Mouse (Mus musculus): ENCODE measurements around the gene Tmem178b.

Gene Tmem178b

GRCm38 (mm10) chr6:40083726-40084125, 210.7 kb downstream of the Tmem178b start:
- CTCF ChIA-PET: no interaction called here

- CTCF ChIA-PET: no interaction called here
Measured at GRCm38 (mm10) chr6:40091250-40091651, 218.2 kb downstream of the Tmem178b start.

- CTCF ChIA-PET: no interaction called here
Measured at GRCm38 (mm10) chr6:40098498-40098897, 225.4 kb downstream of the Tmem178b start.

- CTCF ChIA-PET: no interaction called here
Measured at GRCm38 (mm10) chr6:40101785-40102184, 228.7 kb downstream of the Tmem178b start.

- CTCF ChIA-PET: no interaction called here
Measured at GRCm38 (mm10) chr6:40102863-40103262, 229.8 kb downstream of the Tmem178b start.

- CTCF ChIA-PET: no interaction called here
Measured at GRCm38 (mm10) chr6:40110029-40110428, 237.0 kb downstream of the Tmem178b start.

- CTCF ChIA-PET: no interaction called here
Measured at GRCm38 (mm10) chr6:40110729-40111128, 237.7 kb downstream of the Tmem178b start.

- CTCF ChIA-PET: no interaction called here
Measured at GRCm38 (mm10) chr6:40112488-40112887, 239.4 kb downstream of the Tmem178b start.

- CTCF ChIA-PET: no interaction called here
Measured at GRCm38 (mm10) chr6:40116225-40116624, 243.2 kb downstream of the Tmem178b start.

GRCm38 (mm10) chr6:40120176-40120575, 247.1 kb downstream of the Tmem178b start:
- CTCF ChIA-PET: no interaction called here

- CTCF ChIA-PET: no interaction called here
Measured at GRCm38 (mm10) chr6:40121494-40121893, 248.4 kb downstream of the Tmem178b start.

GRCm38 (mm10) chr6:40123070-40123690, 250.1 kb downstream of the Tmem178b start:
- CTCF ChIA-PET: no interaction called here

- CTCF ChIA-PET: no interaction called here
Measured at GRCm38 (mm10) chr6:40123960-40124359, 250.9 kb downstream of the Tmem178b start.

GRCm38 (mm10) chr6:40128716-40129115, 255.6 kb downstream of the Tmem178b start:
- CTCF ChIA-PET: no interaction called here

GRCm38 (mm10) chr6:40131936-40132335, 258.9 kb downstream of the Tmem178b start:
- CTCF ChIA-PET: no interaction called here

- CTCF ChIA-PET: no interaction called here
Measured at GRCm38 (mm10) chr6:40133436-40133835, 260.4 kb downstream of the Tmem178b start.

- CTCF ChIA-PET: no interaction called here
Measured at GRCm38 (mm10) chr6:40135716-40136115, 262.6 kb downstream of the Tmem178b start.

GRCm38 (mm10) chr6:40137346-40137745, 264.3 kb downstream of the Tmem178b start:
- CTCF ChIA-PET: no interaction called here

- CTCF ChIA-PET: no interaction called here
Measured at GRCm38 (mm10) chr6:40137831-40138520, 264.9 kb downstream of the Tmem178b start.

GRCm38 (mm10) chr6:40142582-40142981, 269.5 kb downstream of the Tmem178b start:
- CTCF ChIA-PET: no interaction called here

- CTCF ChIA-PET: no interaction called here
Measured at GRCm38 (mm10) chr6:40144371-40144770, 271.3 kb downstream of the Tmem178b start.

GRCm38 (mm10) chr6:40145601-40146000, 272.5 kb downstream of the Tmem178b start:
- CTCF ChIA-PET: interaction anchor here (0.6 kb wide), 1 partner anchor 387 kb away, joined by 17 read pairs; no protein-coding TSS in a partner anchor

- CTCF ChIA-PET: no interaction called here
Measured at GRCm38 (mm10) chr6:40152241-40152640, 279.2 kb downstream of the Tmem178b start.

GRCm38 (mm10) chr6:40161381-40161780, 288.3 kb downstream of the Tmem178b start:
- CTCF ChIA-PET: no interaction called here
